Mouse (Mus musculus) left cerebral cortex, postnatal 14 days (tissue): Measurements from ENCODE around the gene Tob2. TPM values are rescaled to one million over a fixed set of nuclear protein-coding genes. Genes with fewer than 3 reads are reported as not detected.

Experiments
- DNase-seq, 2 experiments: peaks; one replicate each; pipeline ENCODE4 v3.0.0; 2021 to 2022; ENCODE audit warnings: low spot score in 2 of 2, mixed read lengths in 1 of 2
- intact Hi-C: fragments of 180-260 bp; cut with DNase I; formaldehyde crosslinking; loops from one replicate; pipeline ENCODE4 v1.15.1; 2025
- total RNA-seq, 2 experiments: library from RNA; stranded (reverse); gene quantifications; 2 replicates each; pipeline ENCODE4 v1.2.3; 2021

Tob2 gene
- total RNA-seq, 2 experiments from 2014 or later: 25.8 to 31.8 TPM

GRCm38 (mm10) chr15:81818404-81818803 lies 40.2 kb downstream of the Tob2 start:
- no peak for DNase-seq
- intact Hi-C loops: no loop called here

- no peak for DNase-seq
- intact Hi-C loops: loop anchor here (5.0 kb wide), 1 partner anchor 118 kb away; the partner anchor contains the start of gene Chadl
These were observed 43.8 kb downstream of the Tob2 start for GRCm38 (mm10) chr15:81814716-81815370.

GRCm38 (mm10) chr15:81813986-81814705 lies 44.5 kb downstream of the Tob2 start:
- intact Hi-C loops: loop anchor here (5.0 kb wide), 1 partner anchor 117 kb away; the partner anchor contains the start of gene Chadl

GRCm38 (mm10) chr15:81812696-81813631 lies 45.6 kb downstream of the Tob2 start:
- no peak for DNase-seq
- intact Hi-C loops: loop anchor here (5.0 kb wide), 1 partner anchor 116 kb away; the partner anchor contains the start of gene Chadl

More at GRCm38 (mm10) chr15:81813986-81814705, 44.5 kb downstream of the Tob2 start:
- no peak for DNase-seq

- DNase-seq: no peak
- intact Hi-C loops: loop anchor here (5.0 kb wide), 1 partner anchor 115 kb away; the partner anchor contains the start of gene Chadl
These were observed 46.3 kb downstream of the Tob2 start for GRCm38 (mm10) chr15:81812287-81812686.

- intact Hi-C loops: loop anchor here (5.0 kb wide), 1 partner anchor 114 kb away; the partner anchor contains the start of gene Chadl
- DNase-seq: no peak
These were observed 47.0 kb downstream of the Tob2 start for GRCm38 (mm10) chr15:81811599-81811996.

GRCm38 (mm10) chr15:81810671-81811598 lies 47.7 kb downstream of the Tob2 start:
- intact Hi-C loops: loop anchor here (5.0 kb wide), 1 partner anchor 114 kb away; the partner anchor contains the start of gene Chadl
- peak; percentile 98 to 99 for DNase-seq

- DNase-seq: peak; percentile 71 to 92
- intact Hi-C loops: loop anchor here (5.0 kb wide), 1 partner anchor 113 kb away; the partner anchor contains the start of gene Chadl
These were observed 48.4 kb downstream of the Tob2 start for GRCm38 (mm10) chr15:81810150-81810549.

GRCm38 (mm10) chr15:81809550-81809949 lies 49.0 kb downstream of the Tob2 start:
- intact Hi-C loops: no loop called here
- no peak for DNase-seq

- intact Hi-C loops: no loop called here
- DNase-seq: no peak
These were observed 49.8 kb downstream of the Tob2 start for GRCm38 (mm10) chr15:81808799-81809198.

- intact Hi-C loops: no loop called here
- DNase-seq: no peak
These were observed 51.8 kb downstream of the Tob2 start for GRCm38 (mm10) chr15:81806621-81807404.

- intact Hi-C loops: no loop called here
- DNase-seq: no peak
These were observed 53.0 kb downstream of the Tob2 start for GRCm38 (mm10) chr15:81805624-81806023.

- DNase-seq: no peak
- intact Hi-C loops: loop anchor here (5.0 kb wide), 1 partner anchor 58 kb away; the partner anchor contains the start of genes Rangap1 and Zc3h7b
These were observed 53.7 kb downstream of the Tob2 start for GRCm38 (mm10) chr15:81804883-81805282.

GRCm38 (mm10) chr15:81804172-81804571 lies 54.4 kb downstream of the Tob2 start:
- DNase-seq: no peak
- intact Hi-C loops: loop anchor here (5.0 kb wide), 1 partner anchor 57 kb away; the partner anchor contains the start of genes Rangap1 and Zc3h7b

- DNase-seq: no peak
- intact Hi-C loops: loop anchor here (5.0 kb wide), 1 partner anchor 56 kb away; the partner anchor contains the start of genes Rangap1 and Zc3h7b
These were observed 55.1 kb downstream of the Tob2 start for GRCm38 (mm10) chr15:81803425-81803951.

- intact Hi-C loops: loop anchor here (5.0 kb wide), 1 partner anchor 56 kb away; the partner anchor contains the start of genes Rangap1 and Zc3h7b
- DNase-seq: peak; percentile 62 to 89
These were observed 55.6 kb downstream of the Tob2 start for GRCm38 (mm10) chr15:81802941-81803351.
